Mouse (Mus musculus) neutrophil, adult 65 days (primary cell): Measurements from ENCODE around the gene Olfr102. TPM values are rescaled to one million over a fixed set of nuclear protein-coding genes. Genes with fewer than 3 reads are reported as not detected.

Experiments
- total RNA-seq: library from RNA; stranded (reverse); gene quantifications from 2 replicates; pipeline ENCODE4 v1.2.4, GENCODE M21; 2023

Olfr102 gene
- total RNA-seq = not detected in 2 replicates

GRCm38 (mm10) chr17:37316954-37317353 is at the start of gene Olfr102:
Gene Olfr102, minus strand, starts transcription at chr17:37317054.

GRCm38 (mm10) chr17:37359282-37359681 is 42.4 kb upstream of the Olfr102 start, which contains the start of gene Olfr104-ps:
Gene Olfr104-ps, plus strand, starts transcription at chr17:37359582.

DNA sequence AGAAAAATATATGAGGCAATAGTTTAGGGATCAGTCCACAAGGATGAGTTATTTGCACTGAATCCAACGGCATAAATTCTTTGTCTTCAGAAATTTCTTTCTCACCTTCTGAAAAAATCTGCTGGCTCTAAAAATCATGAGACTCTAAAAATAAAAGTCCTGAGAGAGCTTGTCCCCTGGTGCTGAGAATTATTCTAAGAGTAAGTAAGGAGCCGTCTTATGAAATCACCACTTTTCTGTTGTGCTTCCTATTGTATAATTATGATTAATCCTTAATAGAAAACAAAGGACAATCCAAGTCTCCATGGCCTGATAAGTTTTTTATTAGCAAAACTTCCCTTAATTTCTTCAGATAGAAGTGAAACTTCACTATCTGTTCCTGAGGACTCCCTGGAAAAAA is 22.7 kb upstream of the Olfr102 start, which contains the start of gene Olfr103:
Olfr103 (minus strand) TSS at position 101 of the 400 bp plus-strand sequence.

GRCm38 (mm10) chr17:37304213-37304612 is 12.6 kb downstream of the Olfr102 start, which contains the start of gene Olfr101:
Gene Olfr101, minus strand, starts transcription at chr17:37304313.

GRCm38 (mm10) chr17:37283360-37283759 is 33.5 kb downstream of the Olfr102 start, which contains the start of gene Olfr99:
Gene Olfr99, minus strand, starts transcription at chr17:37283460.

DNA sequence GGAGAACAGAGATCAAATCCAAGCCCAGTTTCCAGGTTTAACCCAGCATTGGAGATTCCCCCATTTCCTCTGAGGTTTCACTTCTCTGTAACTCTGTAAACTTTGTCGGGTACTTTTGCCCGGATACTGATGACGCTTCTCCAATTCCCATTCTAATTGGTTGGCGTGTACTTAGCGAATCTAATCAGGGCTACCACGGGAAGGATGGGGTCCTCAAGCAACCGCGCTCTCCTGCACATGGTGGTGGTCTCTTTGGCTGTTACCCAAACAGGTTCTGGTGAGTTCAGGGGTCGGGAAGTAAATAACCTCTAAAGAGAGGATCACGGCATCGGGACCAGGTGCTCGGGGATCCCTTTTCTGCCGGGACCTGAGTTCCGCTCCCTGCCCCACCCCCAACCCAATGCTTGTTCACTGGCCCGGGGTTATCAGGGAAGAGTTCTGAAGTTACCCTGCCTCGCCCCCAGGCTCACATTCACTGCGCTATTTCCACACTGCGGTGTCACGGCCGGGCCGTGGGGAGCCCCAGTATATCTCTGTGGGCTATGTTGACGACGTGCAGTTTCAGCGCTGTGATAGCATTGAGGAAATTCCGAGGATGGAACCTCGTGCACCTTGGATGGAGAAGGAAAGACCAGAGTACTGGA is 46.7 kb downstream of the Olfr102 start, which contains the start of gene H2-M3:
H2-M3 (plus strand) TSS at position 163 of the 644 bp plus-strand sequence.

DNA sequence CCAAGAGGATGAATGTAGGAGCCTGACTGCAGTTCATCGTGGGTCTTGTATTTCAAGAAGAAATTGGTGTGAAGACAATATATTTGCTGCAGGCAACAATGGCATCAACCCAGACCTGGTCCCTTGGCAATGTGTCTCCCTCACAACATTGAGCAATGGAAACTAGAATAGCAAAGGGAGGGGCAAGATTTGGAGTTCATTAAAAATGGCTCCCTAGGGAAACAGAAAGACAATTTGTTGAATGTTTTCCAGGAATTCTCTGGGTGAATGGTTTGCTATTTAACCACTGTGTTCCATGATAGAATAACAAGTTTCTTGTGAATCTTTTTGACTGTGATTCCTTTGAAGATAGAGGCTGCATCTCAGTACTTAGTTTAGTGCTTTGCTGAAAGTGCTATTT is 53.2 kb downstream of the Olfr102 start, which contains the start of gene Olfr98:
Olfr98 (minus strand) TSS at position 124 of the 400 bp plus-strand sequence.

Other genes starting within 250 kb of the Olfr102 start
- not detected in 2 replicates for gene Olfr90, start 228.6 kb downstream of the Olfr102 start, total RNA-seq
- gene Olfr91, start 218.8 kb downstream of the Olfr102 start, total RNA-seq = not detected in 2 replicates
- not detected in 2 replicates for gene Olfr92, start 197.0 kb downstream of the Olfr102 start, total RNA-seq
- not detected in 2 replicates for gene Olfr93, start 155.6 kb downstream of the Olfr102 start, total RNA-seq
- gene Ubd, start 123.2 kb downstream of the Olfr102 start, total RNA-seq = not detected in 2 replicates
- gene Olfr94, start 116.1 kb downstream of the Olfr102 start, total RNA-seq = not detected in 2 replicates
- gene Olfr95, start 103.9 kb downstream of the Olfr102 start, total RNA-seq = not detected in 2 replicates
- not detected in 2 replicates for gene Olfr96, start 96.9 kb downstream of the Olfr102 start, total RNA-seq
- not detected in 2 replicates for gene Olfr97, start 79.7 kb downstream of the Olfr102 start, total RNA-seq
- not detected in 2 replicates for gene Olfr98, start 53.3 kb downstream of the Olfr102 start, total RNA-seq
- 4.4 and 4.6 TPM in 2 replicates for gene H2-M3, start 46.8 kb downstream of the Olfr102 start, total RNA-seq
- gene Olfr99, start 33.6 kb downstream of the Olfr102 start, total RNA-seq = not detected in 2 replicates
- gene Olfr101, start 12.7 kb downstream of the Olfr102 start, total RNA-seq = not detected in 2 replicates
- gene Olfr103, start 22.6 kb upstream of the Olfr102 start, total RNA-seq = not detected in 2 replicates
- not detected in 2 replicates for gene Olfr104-ps, start 42.5 kb upstream of the Olfr102 start, total RNA-seq
- not detected in 2 replicates for gene Olfr105-ps, start 62.0 kb upstream of the Olfr102 start, total RNA-seq
- not detected in 2 replicates for gene Olfr106-ps, start 73.3 kb upstream of the Olfr102 start, total RNA-seq
- gene Olfr107, start 82.2 kb upstream of the Olfr102 start, total RNA-seq = not detected in 2 replicates
- gene Olfr108, start 128.4 kb upstream of the Olfr102 start, total RNA-seq = not detected in 2 replicates
- not detected in 2 replicates for gene Olfr109, start 141.9 kb upstream of the Olfr102 start, total RNA-seq
- not detected in 2 replicates for gene H2-M2, start 166.5 kb upstream of the Olfr102 start, total RNA-seq
- gene Olfr110, start 175.4 kb upstream of the Olfr102 start, total RNA-seq = not detected in 2 replicates
- gene Olfr111, start 191.0 kb upstream of the Olfr102 start, total RNA-seq = not detected in 2 replicates